Mouse (Mus musculus) liver, embryonic 11.5 days (tissue): ENCODE measurements at regions not wholly inside any gene's neighbourhood (a gene's known extent, or its start where the extent isn't known, plus 50 kb on each side); places are given as distances from the start of the nearest gene placed in this dataset.
"Not testable (repeated sequence)": the region's sequence is repeated elsewhere in the genome, so short reads cannot be mapped to it uniquely, and the experiment has no call there.

ENCODE experiments used
- ATAC-seq: fragments of 200-750 bp; cut with Nextera tagmentation; replicated peaks from 2 replicates; pipeline ENCODE4 v1.8.0; 2017; ENCODE audit warnings: moderate number of reproducible peaks, mild to moderate bottlenecking, moderate TSS enrichment, moderate library complexity; ENCODE audit not compliant: low FRiP score
- DNase-seq: peaks from one replicate; pipeline ENCODE4 v3.0.0-alpha.2; 2017; ENCODE audit warnings: low spot score
- H3K27ac ChIP-seq: fragments of 300-500 bp; sonication (generic); 2 replicates; pipeline ENCODE4 v1.5.1; 2014; ENCODE audit warnings: mild to moderate bottlenecking, low read depth, low read length, control low read depth
- H3K27me3 ChIP-seq: fragments of 300-500 bp; sonication (generic); replicated peaks from 2 replicates; pipeline ENCODE4 v1.6.1; 2014; ENCODE audit warnings: low read length, mixed read lengths; ENCODE audit not compliant: control insufficient read depth, insufficient read depth
- H3K36me3 ChIP-seq: fragments of 300-500 bp; sonication (generic); 2 replicates; pipeline ENCODE4 v1.6.1; 2014; ENCODE audit warnings: mild to moderate bottlenecking, low read length, moderate library complexity, mixed read lengths; ENCODE audit not compliant: control insufficient read depth, insufficient read depth
- H3K4me1 ChIP-seq: fragments of 300-500 bp; sonication (generic); replicated peaks from 2 replicates; pipeline ENCODE4 v1.6.1; 2014; ENCODE audit warnings: low read length, mixed read lengths; ENCODE audit not compliant: control insufficient read depth, insufficient read depth
- H3K4me2 ChIP-seq: fragments of 300-500 bp; sonication (generic); 2 replicates; pipeline ENCODE4 v1.6.1; 2014; ENCODE audit warnings: mild to moderate bottlenecking, control low read depth, moderate library complexity
- H3K4me3 ChIP-seq: fragments of 300-500 bp; sonication (generic); 2 replicates; pipeline ENCODE4 v1.5.1; 2014; ENCODE audit warnings: low read depth, low read length, control low read depth
- H3K9ac ChIP-seq: fragments of 300-500 bp; sonication (generic); 2 replicates; pipeline ENCODE4 v1.6.1; 2014; ENCODE audit warnings: low read depth, low read length, control low read depth
- H3K9me3 ChIP-seq: fragments of 300-500 bp; sonication (generic); 2 replicates; pipeline ENCODE4 v1.6.1; 2016; ENCODE audit warnings: low read length, inconsistent platforms, mixed read lengths; ENCODE audit not compliant: control insufficient read depth
- WGBS: fragments of 180-500 bp; shearing (Covaris S2); extraction: QIAGEN DNeasy Blood & Tissue Kit; methylation state at CpG from one replicate; pipeline ENCODE4 v1.1.7; 2014; 5-methylcytosine and 5-hydroxymethylcytosine counted together

DNA sequence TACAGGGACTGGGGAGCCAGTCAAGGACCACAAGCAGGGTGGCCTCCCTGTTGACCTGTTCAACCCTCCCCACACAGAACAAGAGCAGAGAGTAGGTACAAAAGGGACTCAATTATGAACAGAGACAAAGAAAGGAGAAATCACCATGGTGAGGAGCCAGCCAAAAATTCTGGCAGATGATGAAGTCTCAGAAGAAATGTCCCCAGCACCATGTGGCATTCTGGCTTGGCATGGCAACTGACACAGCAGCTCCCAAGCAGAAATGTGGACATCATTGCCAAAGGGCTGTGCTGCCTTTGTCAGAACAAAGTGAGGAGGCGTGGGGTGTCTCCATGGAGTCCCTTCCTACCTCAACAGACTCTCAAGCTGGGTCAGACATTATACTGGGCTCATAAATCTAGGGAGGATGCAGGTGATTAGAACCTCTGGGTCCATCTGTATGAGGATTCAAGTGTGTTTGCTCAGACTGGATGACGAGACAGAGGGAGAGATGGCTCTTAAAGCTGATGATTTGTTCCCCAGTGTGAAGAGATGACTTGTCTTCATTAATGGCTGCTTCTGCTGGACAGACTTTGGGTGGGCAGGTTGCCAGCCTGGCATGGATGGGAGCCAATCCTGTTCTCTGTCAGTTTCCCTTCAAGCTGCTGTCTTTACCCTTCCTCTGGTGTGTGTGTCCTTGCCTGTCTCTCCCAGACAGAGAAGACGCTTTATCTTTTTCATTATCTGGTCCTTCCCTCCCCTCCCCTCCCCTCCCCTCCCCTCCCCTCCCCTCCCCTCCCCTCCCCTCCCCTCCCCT, 120.5 kb upstream of the Fhl2 start:
- Histone ChIP-seq H3K4me3 (no peak overlapping the region), H3K27ac (no peak overlapping the region), H3K4me1 (no peaks in the 10 kb centered on the region), H3K9ac (no peak overlapping the region), H3K27me3 (no peaks in the 10 kb centered on the region), H3K4me2 (no peak overlapping the region), H3K9me3 (no peaks in the 10 kb centered on the region), H3K36me3 (no peaks in the 10 kb centered on the region)
- WGBS = 66% methylated on average over 3 of the region's 3 CpGs
- DNase-seq = no peak
- no peak for ATAC-seq

DNA sequence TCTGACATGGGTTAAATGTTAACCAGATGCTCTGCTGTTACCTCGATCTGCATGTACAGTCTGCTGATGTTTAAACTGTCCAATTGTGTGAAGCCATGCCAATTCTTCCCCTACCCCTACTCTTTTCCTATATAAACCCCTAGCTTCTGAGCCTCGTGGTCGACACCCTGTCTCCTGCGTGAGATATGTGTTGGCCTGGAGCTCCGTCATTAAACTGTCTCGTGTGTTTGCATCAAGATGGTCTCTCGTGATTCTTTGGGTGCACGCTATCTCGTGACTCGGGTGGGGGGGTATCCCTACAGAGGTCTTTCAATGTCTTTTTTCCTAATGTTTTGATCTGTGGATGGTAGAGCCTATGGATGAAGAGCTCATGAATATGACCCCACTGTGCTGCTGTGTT, 110.9 kb upstream of the Nck2 start:
- not testable (repeated sequence) for H3K4me3 ChIP-seq, ATAC-seq, H3K36me3 ChIP-seq, H3K9me3 ChIP-seq, H3K9ac ChIP-seq, H3K27me3 ChIP-seq, H3K4me1 ChIP-seq, DNase-seq, H3K4me2 ChIP-seq, H3K27ac ChIP-seq
- 92% methylated on average over 10 of the region's 10 CpGs for WGBS

DNA sequence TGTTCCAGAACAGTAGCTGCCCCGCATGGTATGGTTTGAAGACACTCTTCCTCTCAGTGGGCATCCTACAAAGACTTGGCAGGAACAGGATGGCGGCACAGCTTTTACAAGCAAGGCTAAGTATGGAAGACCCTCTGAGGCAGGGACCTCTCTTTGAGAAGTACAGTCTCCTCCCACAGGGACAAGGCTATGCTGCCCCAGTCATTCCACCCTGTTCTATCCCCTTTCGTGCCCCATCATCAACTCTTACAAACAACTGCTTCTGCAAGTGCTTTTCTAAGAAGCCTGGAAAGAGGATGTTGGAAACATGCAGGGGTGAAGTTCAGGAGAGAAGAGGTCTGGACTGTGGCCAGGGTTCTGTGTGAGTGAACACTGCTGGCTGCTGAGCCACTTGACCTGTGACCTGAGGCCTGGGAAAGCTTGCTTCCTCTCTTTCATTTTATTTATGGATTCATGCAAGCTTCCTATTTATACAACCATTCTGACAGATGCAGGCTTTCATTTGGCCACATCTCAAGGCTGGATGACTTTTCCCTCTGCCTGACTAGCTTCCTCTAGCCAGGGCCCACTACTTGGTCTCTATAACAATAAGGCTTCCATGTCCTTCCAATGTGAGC, 107.1 kb upstream of the Nck2 start:
- no peaks in the 10 kb centered on the region for H3K36me3 ChIP-seq
- 85% methylated on average over 3 of the region's 3 CpGs for WGBS
- no peaks in the 10 kb centered on the region for H3K27me3 ChIP-seq
- no peak overlapping the region for H3K27ac ChIP-seq
- peaks cover 8% of the 10 kb centered on the region for H3K9me3 ChIP-seq
- no peak overlapping the region for H3K4me3 ChIP-seq
- no peaks in the 10 kb centered on the region for H3K4me1 ChIP-seq
- no peak overlapping the region for H3K9ac ChIP-seq
- ATAC-seq = no peak
- no peak for DNase-seq
- H3K4me2 ChIP-seq = no peak overlapping the region

DNA sequence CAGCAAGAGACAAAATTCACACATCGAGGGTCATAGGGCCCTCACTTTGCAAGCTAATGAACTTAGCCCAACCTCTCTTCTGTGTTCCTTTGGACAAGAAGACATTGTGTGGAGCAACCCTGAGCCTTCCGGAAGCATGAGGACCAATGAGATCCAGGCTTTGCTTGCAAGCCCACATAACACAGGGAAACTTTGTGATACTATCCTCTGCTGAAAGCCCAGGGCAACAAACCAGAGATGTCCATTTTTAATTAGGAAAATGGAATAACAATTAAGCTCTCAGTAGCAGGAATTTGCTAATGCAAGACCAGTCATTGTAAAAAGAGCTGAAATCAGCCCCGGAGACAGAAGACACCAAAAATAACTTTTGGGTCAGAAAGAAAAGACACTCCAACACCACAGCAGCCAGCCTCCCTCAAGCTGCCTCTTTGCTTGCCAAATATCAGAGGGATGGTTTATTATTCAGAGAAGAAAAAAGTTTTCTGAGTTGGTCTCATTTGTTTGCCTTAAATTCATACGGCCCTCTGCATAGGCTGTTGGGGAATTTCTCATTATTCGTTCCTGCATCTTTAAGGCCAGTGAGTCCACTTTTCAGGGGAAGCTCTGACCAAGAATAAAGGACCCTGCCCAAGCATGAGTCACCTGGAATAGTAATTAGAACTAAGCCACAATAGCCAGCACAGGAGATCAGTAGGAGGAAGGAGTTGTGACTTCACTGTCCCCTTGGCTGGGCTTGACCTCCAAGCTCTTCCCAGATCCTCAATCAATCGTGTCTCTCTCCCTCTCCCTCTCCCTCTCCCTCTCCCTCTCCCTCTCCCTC, 106.1 kb upstream of the Nck2 start:
- ATAC-seq (no peak), DNase-seq (no peak)
- Histone ChIP-seq H3K4me1 (peaks cover 4% of the 10 kb centered on the region; the same call in 1 of the 2 replicates), H3K27me3 (no peaks in the 10 kb centered on the region), H3K9me3 (peaks cover 2% of the 10 kb centered on the region; the same call in 1 of the 2 replicates), H3K36me3 (no peaks in the 10 kb centered on the region), H3K4me2 (no peak overlapping the region), H3K27ac (no peak overlapping the region), H3K4me3 (no peak overlapping the region), H3K9ac (no peak overlapping the region)
- WGBS = 76% methylated on average over 6 of the region's 6 CpGs

DNA sequence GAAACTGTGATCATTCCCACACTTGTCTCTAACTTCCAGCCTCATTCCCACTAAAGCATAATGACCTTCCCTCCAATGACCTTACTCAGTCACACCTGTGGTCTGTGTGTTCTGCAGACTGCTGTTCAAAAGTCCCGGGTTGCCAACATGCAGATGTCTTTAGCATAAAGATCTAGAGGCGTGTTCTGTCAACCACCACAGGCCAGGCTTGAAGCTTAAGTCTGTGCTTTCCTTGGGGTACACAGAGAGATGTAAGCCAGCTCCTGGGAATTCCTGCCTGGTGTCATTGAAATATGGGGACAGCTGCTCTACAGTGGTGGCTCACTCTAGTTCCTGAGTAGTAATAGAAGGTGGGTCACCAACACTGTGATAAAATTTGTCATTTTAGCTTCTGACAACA, 101.5 kb upstream of the Nck2 start:
- WGBS = 75% methylated on average over 2 of the region's 2 CpGs
- H3K4me1 ChIP-seq = peaks cover 11% of the 10 kb centered on the region; the same call in 1 of the 2 replicates
- H3K27me3 ChIP-seq = no peaks in the 10 kb centered on the region
- no peak overlapping the region for H3K4me2 ChIP-seq
- ATAC-seq (no peak), DNase-seq (no peak)
- H3K9me3 ChIP-seq = no peaks in the 10 kb centered on the region
- H3K4me3 ChIP-seq = no peak overlapping the region
- no peak overlapping the region for H3K9ac ChIP-seq
- H3K27ac ChIP-seq = no peak overlapping the region
- no peaks in the 10 kb centered on the region for H3K36me3 ChIP-seq

DNA sequence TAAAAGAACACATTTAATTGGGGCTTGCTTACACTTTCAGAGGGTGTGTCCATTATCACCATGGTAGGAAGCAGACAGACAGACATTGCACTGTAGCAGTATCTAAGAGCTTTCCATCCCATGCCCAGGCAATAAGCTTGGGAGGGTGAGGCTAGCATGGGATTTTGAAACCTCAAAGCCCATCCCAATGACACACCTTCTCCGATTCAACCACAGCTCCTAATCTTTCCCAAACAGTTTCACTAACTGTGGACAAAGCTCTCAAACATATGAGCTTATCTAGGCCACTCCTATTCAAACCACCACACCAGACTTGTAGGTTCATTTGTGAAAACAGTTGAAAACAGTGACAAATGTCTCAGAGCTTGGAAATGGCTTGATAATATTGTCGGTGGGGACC, 101.0 kb upstream of the Nck2 start:
- Histone ChIP-seq H3K9me3 (no peaks in the 10 kb centered on the region), H3K4me3 (no peak overlapping the region), H3K36me3 (no peaks in the 10 kb centered on the region), H3K4me2 (no peak overlapping the region), H3K4me1 (peaks cover 11% of the 10 kb centered on the region; the same call in 1 of the 2 replicates), H3K9ac (no peak overlapping the region), H3K27me3 (no peaks in the 10 kb centered on the region), H3K27ac (no peak overlapping the region)
- DNase-seq = no peak
- 30% methylated on average over 2 of the region's 2 CpGs for WGBS
- peak; percentile 81 for ATAC-seq

DNA sequence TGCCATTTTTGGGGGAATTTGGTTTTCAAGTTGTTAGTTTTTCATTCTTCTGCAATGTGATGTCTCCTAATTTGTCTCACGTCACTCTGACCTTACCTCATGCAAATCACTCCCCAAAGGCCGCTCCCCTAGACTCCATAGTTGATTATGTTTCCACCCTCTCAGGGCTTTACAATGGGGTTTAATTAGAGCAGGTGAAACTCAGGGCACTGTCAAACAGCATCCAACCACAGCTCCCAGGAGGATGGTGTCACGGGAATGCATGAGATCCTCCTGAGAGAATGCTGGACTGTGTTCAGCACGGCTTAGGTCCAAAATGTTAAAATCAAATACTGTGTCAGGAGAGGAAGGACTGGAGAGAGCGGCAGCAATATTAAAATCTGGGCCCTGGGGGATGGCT, 100.4 kb upstream of the Nck2 start:
- 85% methylated on average over 5 of the region's 5 CpGs for WGBS
- H3K27me3 ChIP-seq = no peaks in the 10 kb centered on the region

DNA sequence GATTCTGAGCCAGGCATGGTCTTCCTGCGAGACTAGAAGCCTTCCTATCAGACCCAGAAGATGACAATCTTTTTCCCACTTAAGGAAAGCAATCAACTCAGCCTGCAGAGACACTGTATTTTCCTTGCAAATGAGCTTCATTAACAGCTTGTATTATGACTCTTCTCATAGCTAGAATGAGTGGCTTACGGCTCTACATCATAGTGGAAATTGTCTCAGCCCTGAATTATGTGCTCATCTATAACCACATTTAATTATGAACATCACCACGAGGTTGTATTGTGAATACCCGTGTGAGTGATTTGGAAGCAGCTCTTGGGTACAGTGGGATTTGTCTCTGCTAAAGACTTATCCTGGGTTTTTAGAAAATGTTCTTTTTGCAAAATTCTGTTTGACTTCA, 97.2 kb upstream of the Nck2 start:
- DNase-seq (no peak), ATAC-seq (no peak)
- Histone ChIP-seq H3K4me2 (no peak overlapping the region), H3K4me1 (peaks cover 11% of the 10 kb centered on the region; the same call in 1 of the 2 replicates), H3K27me3 (no peaks in the 10 kb centered on the region), H3K9ac (no peak overlapping the region), H3K4me3 (no peak overlapping the region), H3K27ac (no peak overlapping the region), H3K9me3 (no peaks in the 10 kb centered on the region), H3K36me3 (no peaks in the 10 kb centered on the region)
- 78% methylated on average over 4 of the region's 4 CpGs for WGBS

More for the DNA sequence above, 100.4 kb upstream of the Nck2 start:
- Histone ChIP-seq H3K4me1 (peaks cover 11% of the 10 kb centered on the region; the same call in 1 of the 2 replicates), H3K4me3 (no peak overlapping the region), H3K9ac (no peak overlapping the region), H3K4me2 (no peak overlapping the region), H3K27ac (no peak overlapping the region), H3K36me3 (no peaks in the 10 kb centered on the region), H3K9me3 (no peaks in the 10 kb centered on the region)
- DNase-seq (no peak), ATAC-seq (no peak)
